Mouse (Mus musculus) frontal cortex, postnatal 10 days (tissue): ENCODE measurements at regions not wholly inside any gene's neighbourhood (a gene's known extent, or its start where the extent isn't known, plus 50 kb on each side); places are given as distances from the start of the nearest gene placed in this dataset.

Source experiments
- DNase-seq, 2 experiments: peaks; one replicate each; pipeline ENCODE4 v3.0.0; 2022; ENCODE audit warnings: low spot score in 2 of 2, mixed read lengths in 1 of 2

- DNase-seq = no peak
Observed at GRCm38 (mm10) chr4:127758961-127759360, 211.8 kb downstream of the CK137956 start.

GRCm38 (mm10) chr4:127756238-127756637 lies 214.5 kb downstream of the CK137956 start:
- DNase-seq = no peak

- DNase-seq = no peak
Observed at GRCm38 (mm10) chr4:127750781-127751180, 220.0 kb downstream of the CK137956 start.

DNA sequence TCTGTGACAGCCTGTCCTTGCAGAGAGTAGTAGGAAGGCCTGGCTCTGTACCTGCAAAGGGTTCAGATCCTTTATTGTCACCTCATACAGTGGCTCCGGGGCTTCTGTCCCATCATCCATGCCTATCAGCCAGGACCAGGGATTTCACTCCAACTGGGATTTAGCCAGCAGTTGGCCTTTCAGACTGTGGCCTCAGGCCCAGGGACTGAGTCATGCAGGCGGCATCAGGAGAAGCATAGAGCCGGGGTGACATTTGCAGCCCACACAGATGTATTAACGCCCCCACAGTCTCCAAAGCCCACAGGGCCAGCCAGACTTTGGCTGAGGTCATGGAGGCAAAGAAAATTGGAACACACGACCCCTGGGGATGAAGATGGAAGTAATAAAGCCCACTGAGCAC lies 222.9 kb downstream of the CK137956 start:
- DNase-seq = no peak

GRCm38 (mm10) chr4:127736781-127737180 lies 234.0 kb downstream of the CK137956 start:
- DNase-seq = no peak

DNA sequence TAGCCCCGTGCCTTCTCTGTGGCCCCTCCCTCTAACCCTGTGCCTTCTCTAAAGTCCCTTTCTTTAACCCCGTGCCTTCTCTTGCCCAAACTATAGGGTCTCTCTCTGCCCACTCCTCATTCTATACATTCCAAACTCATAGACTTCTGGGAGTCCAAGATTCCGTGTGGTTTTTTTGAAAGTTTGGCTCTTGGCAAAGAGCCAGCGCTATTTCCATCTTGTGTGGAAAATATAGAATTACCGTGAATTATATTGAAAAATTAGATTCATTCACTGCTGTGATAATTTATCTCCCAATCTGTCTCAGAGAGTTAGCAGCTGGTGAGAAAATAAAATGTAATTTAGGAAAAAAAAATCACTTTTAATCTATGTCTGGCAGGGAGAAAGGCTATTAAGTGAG lies 234.6 kb downstream of the CK137956 start:
- DNase-seq = no peak

DNA sequence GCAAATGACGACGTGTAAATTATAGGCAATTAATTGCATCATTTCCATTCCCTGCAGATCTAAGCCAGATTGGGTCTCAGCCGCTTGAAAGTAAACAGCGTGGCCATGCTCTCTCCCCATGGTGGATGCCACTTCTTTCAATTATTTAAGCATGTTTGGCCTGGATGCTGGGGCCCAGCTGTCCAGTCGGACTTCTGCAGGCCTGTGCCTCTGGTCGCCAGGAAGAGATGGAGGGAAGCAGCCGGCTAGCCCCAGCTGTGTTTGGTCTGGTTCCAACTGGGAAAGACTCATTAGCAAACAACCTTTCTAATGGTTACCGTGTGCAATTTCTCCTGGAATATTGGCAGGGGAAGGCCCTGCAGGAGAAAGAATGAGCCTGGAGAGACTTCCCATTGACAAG lies 236.1 kb downstream of the CK137956 start:
- DNase-seq = no peak

GRCm38 (mm10) chr4:127718661-127719060 lies 252.1 kb downstream of the CK137956 start:
- DNase-seq = no peak

DNA sequence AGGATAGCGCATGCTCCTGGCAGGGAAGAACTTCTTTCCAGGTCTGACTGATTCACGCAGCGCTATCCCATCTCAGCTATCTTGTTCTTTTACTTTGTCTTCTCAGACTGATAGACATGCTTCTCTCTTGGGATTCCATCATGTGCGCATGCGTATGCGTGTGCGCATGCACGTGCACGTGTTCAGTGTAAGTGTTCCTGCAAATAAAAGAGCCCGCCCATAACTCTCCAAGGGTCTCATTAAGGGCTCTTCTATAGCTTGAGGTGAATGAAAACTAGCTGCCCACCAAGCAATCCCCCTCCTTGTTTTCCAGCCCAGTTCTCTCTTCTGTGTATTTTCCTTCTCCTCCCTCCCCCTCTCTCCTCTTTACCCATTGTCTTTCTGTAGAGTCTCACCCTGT lies 258.5 kb downstream of the CK137956 start:
- peak in 1 of 2 experiments; percentile 2 for DNase-seq

DNA sequence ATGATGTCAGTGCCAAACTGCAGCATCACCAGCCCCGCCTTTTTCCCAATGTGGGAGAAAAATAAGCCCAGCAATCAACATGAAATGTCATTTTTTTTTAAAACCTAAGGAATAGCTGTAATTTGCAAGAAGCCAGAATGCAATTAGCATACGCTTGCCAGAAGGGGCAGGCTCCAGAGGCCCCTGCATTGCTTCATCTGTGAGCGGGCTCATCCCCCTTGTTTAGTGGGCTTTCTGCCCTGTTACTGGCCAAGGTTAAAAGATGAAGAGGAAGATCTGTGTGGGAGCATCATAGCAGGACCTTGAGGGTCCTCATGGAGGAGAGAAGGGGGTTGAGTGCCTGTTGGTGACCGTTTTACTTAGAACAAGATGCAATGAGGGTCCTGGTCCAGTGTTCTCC lies 259.9 kb downstream of the CK137956 start:
- peak in 1 of 2 experiments; percentile 3 for DNase-seq

GRCm38 (mm10) chr4:127709746-127710145 lies 261.0 kb downstream of the CK137956 start:
- peak in 1 of 2 experiments; percentile 4 for DNase-seq

- peak; percentile 22 to 64 for DNase-seq
Observed at GRCm38 (mm10) chr4:127708186-127708585, 262.6 kb downstream of the CK137956 start.

DNA sequence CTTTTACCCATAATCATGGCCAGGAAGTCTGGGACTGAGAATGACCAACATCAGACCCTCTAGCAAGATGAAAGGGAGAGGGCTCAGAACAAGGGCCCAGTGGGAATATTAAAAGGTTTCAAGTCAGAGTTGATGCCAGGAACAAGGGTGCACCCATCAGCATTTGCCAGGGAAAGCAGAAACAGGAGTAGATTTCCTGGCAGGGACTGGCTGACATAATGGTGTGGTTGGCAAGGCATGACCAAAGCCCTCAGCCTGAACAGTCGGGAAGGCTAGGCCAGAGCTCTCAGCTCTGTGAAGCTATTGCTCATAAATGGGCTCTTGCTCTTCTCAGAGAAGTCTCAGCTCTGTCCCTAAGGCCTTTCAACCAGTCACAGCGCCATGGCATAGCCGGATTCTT lies 263.6 kb downstream of the CK137956 start:
- no peak for DNase-seq

DNA sequence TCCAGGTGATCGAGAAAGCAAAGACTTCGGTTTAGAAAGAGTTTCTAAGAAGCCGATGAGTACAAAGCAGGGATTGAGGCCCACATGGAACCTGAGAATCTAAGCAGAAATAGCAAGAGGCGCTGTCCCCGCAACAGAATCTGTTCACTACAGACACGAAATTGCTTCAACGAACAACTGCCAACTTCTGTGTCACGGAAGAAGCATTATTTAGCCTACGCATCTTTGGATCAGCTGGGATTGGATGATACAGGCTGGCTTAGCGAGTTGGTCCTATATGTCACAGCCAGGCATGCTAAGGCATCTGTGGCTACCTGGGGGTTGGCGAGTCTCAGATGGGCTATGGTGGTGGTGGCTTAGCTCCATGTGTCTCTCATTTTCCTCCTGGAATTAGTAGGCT lies 269.1 kb downstream of the CK137956 start:
- DNase-seq = no peak

- DNase-seq = no peak
Observed at GRCm38 (mm10) chr4:127689986-127690385, 280.8 kb downstream of the CK137956 start.

DNA sequence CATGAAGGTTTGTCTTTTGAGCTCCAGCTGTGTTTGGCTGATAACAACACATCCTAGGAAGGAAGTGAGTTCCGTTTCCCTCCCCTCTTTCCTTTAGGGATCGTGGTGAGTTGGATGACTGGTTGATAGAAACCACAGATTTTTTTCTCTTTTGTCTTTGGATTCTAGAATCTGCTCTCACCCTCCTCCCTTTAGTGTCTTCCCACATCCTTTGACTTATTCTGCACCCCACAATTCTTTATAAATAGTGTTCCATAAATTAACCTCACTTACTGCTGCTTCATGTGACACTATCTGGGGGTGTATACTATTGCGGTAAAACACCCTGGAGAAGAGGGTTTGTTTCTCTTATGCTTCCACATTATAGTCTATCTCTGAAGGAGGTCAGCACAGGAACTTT lies 285.7 kb downstream of the CK137956 start:
- no peak for DNase-seq

- DNase-seq = no peak
Observed at GRCm38 (mm10) chr4:127679391-127679790, 291.4 kb downstream of the CK137956 start.

GRCm38 (mm10) chr4:127678437-127678836 lies 292.3 kb downstream of the CK137956 start:
- no peak for DNase-seq

DNA sequence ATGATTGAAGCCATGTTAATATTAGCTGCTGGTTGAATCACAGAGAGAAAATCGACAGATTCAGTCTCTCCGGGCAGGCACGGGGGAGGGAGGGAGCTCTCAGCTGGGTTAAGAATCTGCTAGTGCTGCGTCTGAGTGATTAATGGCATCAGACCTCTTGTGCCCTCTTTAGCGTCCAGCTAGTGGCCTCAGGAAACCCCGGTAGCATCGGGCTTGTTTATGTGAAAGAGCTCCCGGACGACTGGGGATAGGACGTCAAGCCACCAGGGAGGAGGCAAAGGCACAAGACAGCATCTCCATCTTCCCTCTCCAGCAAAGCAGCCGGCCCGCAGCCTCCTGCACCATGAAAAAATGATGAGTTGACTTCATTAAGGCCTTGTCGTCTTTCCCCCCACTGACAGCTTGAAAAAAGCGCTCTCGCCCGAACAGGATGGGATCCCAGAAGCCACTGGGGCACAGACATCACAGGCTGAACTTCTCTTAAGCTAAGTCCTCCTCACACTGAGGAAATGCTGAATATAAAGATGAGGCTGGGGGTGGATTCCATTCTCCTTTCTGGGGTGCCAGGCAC lies 294.9 kb downstream of the CK137956 start:
- DNase-seq = no peak

DNA sequence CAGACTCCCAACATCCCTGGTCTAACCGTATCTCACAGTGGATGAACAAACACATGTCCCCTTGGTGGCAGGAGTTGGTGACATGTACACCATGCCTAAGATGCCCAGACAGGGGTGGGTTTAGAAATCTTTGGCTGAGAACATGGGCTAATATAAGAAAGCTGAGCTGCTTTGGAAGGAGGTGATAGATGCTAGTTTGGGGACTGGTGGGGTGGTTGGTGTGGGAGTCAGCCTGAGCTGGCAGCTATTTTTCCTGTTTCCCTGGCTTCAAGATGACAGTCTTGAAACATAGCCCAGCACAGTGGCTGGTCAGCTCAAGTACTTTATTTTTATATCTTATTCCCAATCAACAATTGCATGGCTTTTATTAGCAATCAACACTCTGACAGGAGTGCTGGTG lies 302.0 kb upstream of the Gjb5 start:
- no peak for DNase-seq

DNA sequence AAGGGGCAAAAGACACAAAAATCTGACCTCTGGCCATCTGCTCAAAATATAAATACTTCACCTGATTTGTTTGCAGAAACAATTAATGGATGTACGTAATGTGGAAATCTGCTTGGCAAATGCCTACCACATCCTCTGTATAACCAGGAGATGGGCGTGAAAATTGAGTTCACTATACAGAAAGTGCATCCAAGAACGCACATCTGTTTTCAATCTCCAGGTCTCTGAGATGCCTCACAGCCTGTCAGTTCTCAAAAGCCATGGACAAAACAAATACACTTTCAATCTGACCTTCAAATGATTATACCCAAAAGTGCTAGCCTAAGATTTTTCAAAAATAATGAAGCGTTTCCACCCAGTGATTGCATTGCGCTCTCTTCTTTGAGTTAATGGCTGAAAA lies 293.6 kb upstream of the Gjb5 start:
- DNase-seq = no peak

DNA sequence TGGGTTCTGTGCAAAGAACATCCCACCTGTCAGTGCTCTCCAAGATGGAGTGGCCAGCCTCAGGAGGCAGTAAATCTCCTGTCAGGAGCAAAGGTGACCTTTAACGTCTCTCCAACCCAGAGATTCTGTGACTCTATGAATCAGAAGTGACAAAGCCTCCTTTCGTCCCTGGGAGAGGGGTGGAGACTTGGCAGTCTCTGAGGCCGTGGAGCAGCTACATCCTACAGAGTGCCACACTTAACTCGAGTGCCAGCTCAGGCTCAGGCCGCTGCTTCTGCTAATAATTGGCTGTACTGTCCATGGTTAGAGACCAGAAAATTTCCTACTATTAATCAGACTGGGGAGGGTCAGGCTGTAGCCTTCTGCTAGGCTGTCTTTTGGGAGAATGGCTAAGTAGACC lies 290.0 kb upstream of the Gjb5 start:
- no peak for DNase-seq

DNA sequence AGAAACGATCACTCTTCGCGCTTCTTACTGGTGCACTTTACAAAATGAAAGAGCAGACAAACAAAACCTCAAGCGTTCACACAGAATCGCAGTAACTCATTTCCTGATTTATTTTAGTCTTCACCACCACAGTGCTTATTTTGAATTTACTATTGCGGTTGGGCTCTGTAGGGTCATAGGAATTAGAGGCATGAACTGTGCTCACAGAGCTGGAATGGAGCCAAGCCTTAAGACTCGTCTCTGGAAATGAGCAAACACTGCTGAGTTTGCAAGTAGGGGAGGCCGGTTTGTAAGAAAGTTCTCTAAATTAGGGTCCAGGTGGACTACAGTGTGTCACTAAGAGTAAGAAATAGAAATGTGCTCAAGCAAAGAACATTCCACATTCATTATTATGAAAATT lies 289.2 kb upstream of the Gjb5 start:
- DNase-seq = no peak
